ENCODE assay signal across 8 mouse cellular contexts in genomic region chr19:53810024-53810423, GRCm38 (mm10).
DNase-seq lines count a peak whose midpoint lies in the region; ATAC-seq and TF ChIP-seq lines count a peak whose summit lies in the region.

No protein-coding gene starts in this region.

- no peak for TF ChIP-seq POLR2A in kidney, adult 2 months (IDR thresholded peaks at IDR 0.05; ENCODE audit: low read depth, low read length)

- peaks cover 4% of the 10 kb centered on the region; the same call in 1 of the 2 replicates for H3K4me1 ChIP-seq in kidney, adult 2 months (ENCODE audit: control insufficient read depth, insufficient read depth, low read length)

- no peaks in the 10 kb centered on the region for H3K36me3 ChIP-seq in kidney, adult 2 months (ENCODE audit: control insufficient read depth, insufficient read depth, low read length)

- WGBS in kidney, adult 2 months = 46% methylated on average over 7 of the region's 7 CpGs

- ATAC-seq in erythroid progenitor cell, adult 5-6 weeks (replicated peaks; ENCODE audit: low FRiP score, poor library complexity, severe bottlenecking) = peak; percentile 64
- no peak for ATAC-seq in granulocyte monocyte progenitor cell, adult 5-6 weeks (replicated peaks; ENCODE audit: poor library complexity, severe bottlenecking)

- H3K27me3 ChIP-seq in kidney, adult 2 months (replicated peaks; ENCODE audit: control insufficient read depth, insufficient read depth, low read length) = no peaks in the 10 kb centered on the region

- no peak for TF ChIP-seq CTCF in kidney, adult 2 months (conservative IDR thresholded peaks at IDR 0.05; ENCODE audit: insufficient read depth, insufficient read length, low read depth, low read length)

- H3K4me3 ChIP-seq in kidney, adult 2 months (ENCODE audit: insufficient read depth, low read depth, low read length) = no peak overlapping the region

- H3K27ac ChIP-seq in kidney, adult 2 months (ENCODE audit: insufficient read depth, low read depth, low read length) = no peak overlapping the region

- DNase-seq in kidney, adult 2 months = peak; percentile 40
- DNase-seq in kidney, adult 18-20 months = no peak
- DNase-seq in kidney, postnatal 14 days = peak; percentile 61
- peak; percentile 56 for DNase-seq in lung, postnatal 14 days
- DNase-seq in right cerebral cortex, adult 2 months (ENCODE audit: low spot score in 2 of 2) = no peak
- DNase-seq in gastrocnemius, adult 18-20 months (ENCODE audit: low spot score) = no peak

Comparison
In these comparisons a context has a peak if more than half of its experiments do, and no peak if none do; other contexts are left out.
1. DNase-seq: peak in kidney, adult 2 months (single experiment), kidney, postnatal 14 days (single experiment) and lung, postnatal 14 days (single experiment); none in kidney, adult 18-20 months (single experiment), right cerebral cortex, adult 2 months (0 of 2) and gastrocnemius, adult 18-20 months (single experiment).